Mouse (Mus musculus) liver, embryonic 14.5 days (tissue): Measurements from ENCODE around the gene Dnm3.

Source experiments
- CTCF ChIP-seq: IDR thresholded peaks from 2 replicates; pipeline ENCODE4 v1.5.1; 2016; ENCODE audit warnings: antibody characterized with exemption, low read depth, control low read depth
- EP300 ChIP-seq: IDR thresholded peaks from 2 replicates; pipeline ENCODE4 v1.6.1; 2016; ENCODE audit warnings: antibody characterized with exemption, low read depth

DNA sequence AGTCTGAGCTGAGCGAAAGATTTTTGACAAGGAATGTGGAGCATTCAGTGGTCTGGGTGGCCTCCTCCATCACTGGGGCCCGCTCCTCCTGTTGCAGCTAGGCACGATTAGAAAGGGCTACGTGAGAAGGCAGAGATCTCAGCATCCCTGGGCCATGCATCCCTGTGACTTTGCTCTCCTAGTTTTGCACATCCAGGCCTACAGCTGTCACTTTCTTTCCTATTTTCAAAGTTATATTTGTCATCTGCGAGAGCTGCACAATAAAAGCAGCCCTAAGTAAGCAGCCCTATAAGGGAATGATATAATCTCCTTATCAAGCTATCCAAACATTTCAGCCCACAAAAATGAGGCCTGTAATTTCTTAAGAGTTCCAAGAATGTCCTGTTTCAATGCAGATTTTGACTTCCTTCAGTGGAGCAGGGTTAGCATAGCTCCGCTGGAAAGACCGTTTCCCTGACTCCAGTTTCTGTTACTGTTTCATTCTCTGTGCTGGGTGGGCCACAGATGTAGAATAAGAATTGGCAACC is 252.2 kb downstream of the Dnm3 start:
- TF ChIP-seq CTCF (no peak), EP300 (no peak)
